Mouse (Mus musculus): Measurements from ENCODE around the gene Fam110a. TPM values are rescaled to one million over a fixed set of nuclear protein-coding genes. Genes with fewer than 3 reads are reported as not detected.
"Not testable (repeated sequence)": the region's sequence is repeated elsewhere in the genome, so short reads cannot be mapped to it uniquely, and the experiment has no call there.

Fam110a gene
- polyA plus RNA-seq, 1 experiment from 2014 or later = 43.4 TPM

DNA sequence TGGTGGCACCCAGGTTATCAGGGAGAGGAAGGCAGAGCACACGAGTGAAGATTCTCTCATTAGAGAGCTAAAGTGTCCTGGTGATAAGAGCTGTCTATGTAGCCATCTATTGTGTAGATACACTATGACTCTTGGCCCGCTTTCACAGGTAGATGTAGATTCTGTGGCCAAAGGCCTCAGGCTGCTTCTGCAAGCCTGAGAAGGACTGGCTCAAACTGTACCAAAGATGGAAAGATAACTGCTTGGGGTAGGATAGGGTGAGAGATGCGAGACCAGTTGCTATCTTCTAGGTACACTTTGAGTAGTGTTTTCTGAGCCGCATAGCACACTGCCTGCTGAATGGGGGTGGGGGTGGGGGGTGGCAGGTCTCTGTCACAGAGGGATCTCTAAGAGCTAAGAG is 18.9 kb upstream of the Fam110a start:
- 83% methylated on average over 4 of the region's 4 CpGs for WGBS
- Histone ChIP-seq H3K9ac (ENCODE audit: low read depth, low read length) (no peak overlapping the region), H3K27me3 (replicated peaks; ENCODE audit: control insufficient read depth, insufficient read depth, low read length) (peaks cover 20% of the 10 kb centered on the region), H3K4me2 (ENCODE audit: low read length) (no peak overlapping the region), H3K4me3 (ENCODE audit: low read length) (no peak overlapping the region), H3K27ac (ENCODE audit: low read depth, low read length) (no peak overlapping the region), H3K9me3 (ENCODE audit: control insufficient read depth, low read length) (no peaks in the 10 kb centered on the region), H3K4me1 (ENCODE audit: control insufficient read depth, insufficient read depth, low read depth, low read length) (peaks cover 4% of the 10 kb centered on the region), H3K36me3 (ENCODE audit: control insufficient read depth, insufficient read depth, low read length) (no peaks in the 10 kb centered on the region)
- no peak for ATAC-seq

- Histone ChIP-seq H3K4me2 (ENCODE audit: low read length) (no peak overlapping the region), H3K27me3 (replicated peaks; ENCODE audit: control insufficient read depth, insufficient read depth, low read length) (peaks cover 20% of the 10 kb centered on the region), H3K27ac (ENCODE audit: low read depth, low read length) (no peak overlapping the region), H3K9ac (ENCODE audit: low read depth, low read length) (no peak overlapping the region), H3K36me3 (ENCODE audit: control insufficient read depth, insufficient read depth, low read length) (no peaks in the 10 kb centered on the region), H3K9me3 (ENCODE audit: control insufficient read depth, low read length) (no peaks in the 10 kb centered on the region), H3K4me1 (ENCODE audit: control insufficient read depth, insufficient read depth, low read depth, low read length) (peaks cover 4% of the 10 kb centered on the region), H3K4me3 (ENCODE audit: low read length) (no peak overlapping the region)
- ATAC-seq = no peak
- WGBS = 70% methylated on average over 9 of the region's 9 CpGs
Measured at GRCm38 (mm10) chr2:151998505-151998899, 18.5 kb upstream of the Fam110a start.

GRCm38 (mm10) chr2:151997776-151998504 is 17.9 kb upstream of the Fam110a start:
- Histone ChIP-seq H3K27ac (ENCODE audit: low read depth, low read length) (no peak overlapping the region), H3K4me2 (ENCODE audit: low read length) (no peak overlapping the region), H3K9me3 (ENCODE audit: control insufficient read depth, low read length) (no peaks in the 10 kb centered on the region), H3K9ac (ENCODE audit: low read depth, low read length) (no peak overlapping the region), H3K4me3 (ENCODE audit: low read length) (no peak overlapping the region), H3K27me3 (replicated peaks; ENCODE audit: control insufficient read depth, insufficient read depth, low read length) (peaks cover 20% of the 10 kb centered on the region), H3K4me1 (ENCODE audit: control insufficient read depth, insufficient read depth, low read depth, low read length) (peaks cover 4% of the 10 kb centered on the region), H3K36me3 (ENCODE audit: control insufficient read depth, insufficient read depth, low read length) (no peaks in the 10 kb centered on the region)
- WGBS = 52% methylated on average over 8 of the region's 8 CpGs
- no peak for ATAC-seq

- WGBS = 64% methylated on average over 2 of the region's 2 CpGs
- H3K4me3 ChIP-seq (ENCODE audit: low read length); H3K9me3 ChIP-seq (ENCODE audit: control insufficient read depth, low read length); H3K4me2 ChIP-seq (ENCODE audit: low read length); ATAC-seq; H3K4me1 ChIP-seq (ENCODE audit: control insufficient read depth, insufficient read depth, low read depth, low read length); H3K9ac ChIP-seq (ENCODE audit: low read depth, low read length); H3K27ac ChIP-seq (ENCODE audit: low read depth, low read length); H3K36me3 ChIP-seq (ENCODE audit: control insufficient read depth, insufficient read depth, low read length): not testable (repeated sequence)
- peaks cover 20% of the 10 kb centered on the region for H3K27me3 ChIP-seq (replicated peaks; ENCODE audit: control insufficient read depth, insufficient read depth, low read length)
Measured at GRCm38 (mm10) chr2:151997190-151997575, 17.2 kb upstream of the Fam110a start.

GRCm38 (mm10) chr2:151996229-151997189 is 16.5 kb upstream of the Fam110a start, which contains the start of gene Slc52a3:
Slc52a3 (plus strand) TSS chr2:151996511.
- no peaks in the 10 kb centered on the region for H3K9me3 ChIP-seq (ENCODE audit: control insufficient read depth, low read length)
- H3K4me3 ChIP-seq (ENCODE audit: low read length) = no peak within 1 kb of the TSS
- H3K27me3 ChIP-seq (replicated peaks; ENCODE audit: control insufficient read depth, insufficient read depth, low read length) = peaks cover 20% of the 10 kb centered on the region
- H3K36me3 ChIP-seq (ENCODE audit: control insufficient read depth, insufficient read depth, low read length) = no peaks in the 10 kb centered on the region
- H3K9ac ChIP-seq (ENCODE audit: low read depth, low read length) = no peak within 1 kb of the TSS
- WGBS = 8% methylated on average over 35 of the region's 35 CpGs
- peaks cover 4% of the 10 kb centered on the region for H3K4me1 ChIP-seq (ENCODE audit: control insufficient read depth, insufficient read depth, low read depth, low read length)
- no peak within 1 kb of the TSS for H3K27ac ChIP-seq (ENCODE audit: low read depth, low read length)
- 0 out of 2 replicates have a peak within 1 kb of the TSS, but pooled peaks have one; percentile 8 for H3K4me2 ChIP-seq (ENCODE audit: low read length)
- ATAC-seq = 0 out of 2 replicates have a peak, but pooled peaks have one; percentile 31

DNA sequence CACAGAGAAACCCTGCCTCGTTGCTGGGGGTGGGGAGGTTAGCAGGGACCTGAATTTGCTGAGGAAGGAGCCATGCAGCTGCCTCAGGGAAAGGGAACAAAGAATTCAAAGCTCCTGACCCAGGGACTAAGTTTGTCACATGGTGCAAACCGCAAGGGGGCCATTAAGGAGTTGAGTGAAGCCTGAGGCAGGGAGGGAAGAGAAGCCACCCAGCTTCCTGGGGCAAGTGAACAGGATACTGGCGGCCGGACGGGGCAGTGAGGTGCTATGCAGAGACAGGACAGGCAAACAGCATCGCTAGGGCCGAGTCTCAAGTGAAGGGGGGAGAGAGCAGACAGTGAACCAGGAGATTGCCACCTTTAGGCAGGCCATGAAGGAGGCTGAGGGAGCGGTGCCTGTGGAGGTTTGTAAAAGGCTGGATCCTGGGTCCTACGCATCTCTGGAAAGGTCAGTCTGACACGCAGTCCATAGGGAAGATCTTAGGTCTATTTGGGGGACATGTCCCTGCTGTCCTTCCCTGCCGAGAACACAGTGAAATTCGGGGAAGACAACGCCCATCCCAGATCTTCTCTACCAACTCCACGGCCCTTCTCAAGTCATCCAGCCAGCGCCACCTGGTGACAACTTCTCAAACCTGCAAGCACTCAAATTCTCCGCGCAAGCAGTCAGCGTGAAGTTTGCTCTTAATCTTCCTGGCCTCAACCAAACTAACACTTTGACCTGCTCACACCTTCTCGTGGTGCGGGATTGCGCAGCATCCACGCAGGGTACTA is 14.5 kb upstream of the Fam110a start:
- Histone ChIP-seq H3K4me1 (ENCODE audit: control insufficient read depth, insufficient read depth, low read depth, low read length) (peaks cover 4% of the 10 kb centered on the region), H3K36me3 (ENCODE audit: control insufficient read depth, insufficient read depth, low read length) (no peaks in the 10 kb centered on the region), H3K4me2 (ENCODE audit: low read length) (peak overlapping the region; percentile 54), H3K9me3 (ENCODE audit: control insufficient read depth, low read length) (no peaks in the 10 kb centered on the region), H3K27ac (ENCODE audit: low read depth, low read length) (no peak overlapping the region), H3K4me3 (ENCODE audit: low read length) (peak overlapping the region; percentile 18), H3K9ac (ENCODE audit: low read depth, low read length) (peak overlapping the region; percentile 20), H3K27me3 (replicated peaks; ENCODE audit: control insufficient read depth, insufficient read depth, low read length) (peaks cover 17% of the 10 kb centered on the region)
- WGBS = 5% methylated on average over 22 of the region's 22 CpGs
- peak; percentile 43 for ATAC-seq

GRCm38 (mm10) chr2:151991446-151991845 is 11.4 kb upstream of the Fam110a start:
- Histone ChIP-seq H3K9me3 (ENCODE audit: control insufficient read depth, low read length) (no peaks in the 10 kb centered on the region), H3K9ac (ENCODE audit: low read depth, low read length) (no peak overlapping the region), H3K27ac (ENCODE audit: low read depth, low read length) (no peak overlapping the region; the same call in 1 of the 2 replicates), H3K4me2 (ENCODE audit: low read length) (no peak overlapping the region), H3K4me1 (ENCODE audit: control insufficient read depth, insufficient read depth, low read depth, low read length) (peaks cover 4% of the 10 kb centered on the region), H3K4me3 (ENCODE audit: low read length) (no peak overlapping the region), H3K27me3 (replicated peaks; ENCODE audit: control insufficient read depth, insufficient read depth, low read length) (peaks cover 6% of the 10 kb centered on the region; the same call in 1 of the 2 replicates), H3K36me3 (ENCODE audit: control insufficient read depth, insufficient read depth, low read length) (no peaks in the 10 kb centered on the region)
- 18% methylated on average over 5 of the region's 5 CpGs for WGBS
- ATAC-seq = peak; percentile 61; the same call in 1 of the 2 replicates

DNA sequence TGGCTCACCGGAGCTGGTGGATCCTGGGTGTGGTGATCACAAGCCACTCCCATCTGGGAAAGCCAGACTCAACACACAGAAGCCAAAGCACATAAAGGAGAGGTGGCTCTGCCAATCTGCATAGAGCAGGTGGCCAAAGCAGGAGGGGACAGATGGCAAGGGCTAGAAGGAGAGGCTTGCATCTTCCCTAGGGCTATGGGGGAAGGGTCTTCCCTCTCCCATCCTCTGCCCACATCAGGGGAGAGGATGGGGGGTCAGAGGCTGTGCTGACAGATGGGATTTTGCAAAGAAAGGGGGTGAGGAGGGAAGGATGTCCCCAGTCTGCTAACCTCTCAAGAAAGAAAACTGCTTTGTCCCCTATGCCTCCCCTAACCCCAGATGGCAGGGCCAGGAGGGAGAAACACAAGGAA is 11.0 kb upstream of the Fam110a start:
- H3K9me3 ChIP-seq (ENCODE audit: control insufficient read depth, low read length) = no peaks in the 10 kb centered on the region
- no peak overlapping the region; the same call in 1 of the 2 replicates for H3K27ac ChIP-seq (ENCODE audit: low read depth, low read length)
- 13% methylated on average over 1 of the region's 1 CpGs for WGBS
- H3K27me3 ChIP-seq (replicated peaks; ENCODE audit: control insufficient read depth, insufficient read depth, low read length) = peaks cover 4% of the 10 kb centered on the region; the same call in 1 of the 2 replicates
- H3K9ac ChIP-seq (ENCODE audit: low read depth, low read length) = no peak overlapping the region
- peak; percentile 75 for ATAC-seq
- H3K4me3 ChIP-seq (ENCODE audit: low read length) = no peak overlapping the region
- no peaks in the 10 kb centered on the region for H3K36me3 ChIP-seq (ENCODE audit: control insufficient read depth, insufficient read depth, low read length)
- peaks cover 4% of the 10 kb centered on the region for H3K4me1 ChIP-seq (ENCODE audit: control insufficient read depth, insufficient read depth, low read depth, low read length)
- no peak overlapping the region for H3K4me2 ChIP-seq (ENCODE audit: low read length)

All from hindbrain, embryonic 16.5 days (tissue).